Mouse (Mus musculus) ES-E14 (cell line): ENCODE measurements at regions not wholly inside any gene's neighbourhood (a gene's known extent, or its start where the extent isn't known, plus 50 kb on each side); places are given as distances from the start of the nearest gene placed in this dataset.
A peak's percentile ranks its signal among the peaks of the same experiment; 100 is the strongest.

Source experiments
- DNase-seq: peaks from one replicate; pipeline ENCODE4 v3.0.0-alpha.2; 2013; ENCODE audit warnings: low read depth, low spot score
- H3K27ac ChIP-seq: 2 replicates; pipeline ENCODE4 v1.5.1; 2012; ENCODE audit warnings: low read depth, mild to moderate bottlenecking, low read length, moderate library complexity, mixed read lengths; ENCODE audit not compliant: poor library complexity, insufficient read depth, severe bottlenecking
- H3K36me3 ChIP-seq: 2 replicates; pipeline ENCODE4 v1.6.1; 2012; ENCODE audit warnings: mild to moderate bottlenecking, low read length, moderate library complexity, mixed read lengths; ENCODE audit not compliant: control insufficient read depth, poor library complexity, insufficient read depth, severe bottlenecking
- H3K4me1 ChIP-seq, 2 experiments: fragments of 150-350 bp in 1 of 2; sonication (generic) in 1 of 2; 2 replicates each; pipeline ENCODE4 v1.6.1; 2012; ENCODE audit warnings: low read length in 2 of 2, mild to moderate bottlenecking in 1 of 2, mixed read lengths in 1 of 2; ENCODE audit not compliant: control insufficient read depth in 2 of 2, insufficient read depth in 2 of 2, poor library complexity in 1 of 2
- H3K4me3 ChIP-seq, 2 experiments: fragments of 150-350 bp in 1 of 2; sonication (generic) in 1 of 2; 2 replicates each; pipeline ENCODE4 v1.5.1; 2012; ENCODE audit warnings: low read length in 2 of 2, low read depth in 1 of 2, mild to moderate bottlenecking in 1 of 2, mixed read lengths in 1 of 2; ENCODE audit not compliant: insufficient read depth in 1 of 2, poor library complexity in 1 of 2, severe bottlenecking in 1 of 2
- H3K9ac ChIP-seq: 2 replicates; pipeline ENCODE4 v1.6.1; 2012; ENCODE audit warnings: low read depth, mild to moderate bottlenecking, low read length, mixed read lengths; ENCODE audit not compliant: poor library complexity, insufficient read depth, severe bottlenecking
- H3K9me3 ChIP-seq: fragments of 150-350 bp; sonication (generic); 2 replicates; pipeline ENCODE4 v1.6.1; 2012; ENCODE audit warnings: low read depth, mild to moderate bottlenecking, low read length; ENCODE audit not compliant: control insufficient read depth, insufficient read depth
- CHD2 ChIP-seq: IDR thresholded peaks from 2 replicates; pipeline ENCODE4 v1.6.1; 2014; ENCODE audit warnings: mild to moderate bottlenecking, low read depth, low read length, inconsistent platforms
- HCFC1 ChIP-seq: IDR thresholded peaks from 2 replicates; pipeline ENCODE4 v1.6.1; 2012; ENCODE audit warnings: low read length, inconsistent platforms, borderline replicate concordance; ENCODE audit not compliant: insufficient read depth
- MAFK ChIP-seq: IDR thresholded peaks from 2 replicates; pipeline ENCODE4 v1.6.1; 2014; ENCODE audit warnings: mild to moderate bottlenecking, low read depth, low read length, inconsistent platforms; ENCODE audit not compliant: insufficient read depth
- ZC3H11A ChIP-seq: IDR thresholded peaks from 2 replicates; pipeline ENCODE4 v1.6.1; 2012; ENCODE audit warnings: low read depth, mild to moderate bottlenecking, inconsistent platforms, low read length, borderline replicate concordance
- ZNF384 ChIP-seq: IDR thresholded peaks from 2 replicates; pipeline ENCODE4 v1.6.1; 2012; ENCODE audit warnings: low read depth, low read length, inconsistent platforms
- in situ Hi-C, 2 experiments: fragments of 600-800 bp; cut with MboI; formaldehyde crosslinking; loops; one replicate each; pipeline ENCODE4 v1.15.1; 2025; ENCODE audit warnings: low sequenced_read_pairs in 2 of 2, inconsistent platforms in 1 of 2; ENCODE audit not compliant: unreplicated experiment in 2 of 2

DNA sequence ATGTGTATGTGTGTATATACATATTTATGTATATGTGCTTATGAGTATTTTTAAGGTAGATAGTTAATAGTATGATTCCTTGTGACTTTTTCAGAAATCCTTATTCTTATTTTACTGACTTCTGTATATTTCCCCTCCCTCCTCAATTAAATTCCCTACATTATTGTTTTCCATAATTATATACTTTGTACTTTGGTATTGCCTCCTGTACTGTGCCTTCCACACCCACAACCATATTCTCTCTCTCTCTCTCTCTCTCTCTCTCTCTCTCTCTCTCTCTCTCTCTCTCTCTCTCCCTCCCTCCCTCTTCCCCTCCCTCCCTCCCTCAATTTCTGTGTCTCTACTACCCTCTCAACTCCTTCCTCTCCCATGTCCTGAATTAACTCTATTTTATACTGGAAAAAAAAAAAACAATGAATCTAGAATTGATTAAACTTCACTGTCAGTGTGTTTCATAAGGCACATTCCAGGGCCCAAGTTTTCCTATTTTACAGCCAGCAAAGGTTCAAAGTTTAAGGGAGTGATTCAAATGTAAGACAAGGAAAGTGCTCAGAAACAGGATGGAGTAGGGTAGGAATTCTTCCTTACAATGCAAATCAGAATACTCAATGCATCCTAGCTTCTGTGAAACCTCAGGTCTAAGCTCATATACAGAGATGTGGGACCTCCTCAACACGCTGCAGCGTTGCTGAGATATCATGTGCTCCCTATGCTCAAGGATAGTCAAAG lies 911.9 kb downstream of the Speer2 start:
- TF ChIP-seq HCFC1 (no peak), CHD2 (no peak), ZC3H11A (no peak), MAFK (no peak), ZNF384 (no peak)
- no peaks in the 10 kb centered on the region for H3K36me3 ChIP-seq
- H3K9ac ChIP-seq, result no peak overlapping the region
- H3K4me1 ChIP-seq, result no peaks in the 10 kb centered on the region
- DNase-seq, result no peak
- no peak overlapping the region for H3K27ac ChIP-seq
- H3K9me3 ChIP-seq, result no peaks in the 10 kb centered on the region
- H3K4me3 ChIP-seq, result no peak overlapping the region
- in situ Hi-C loops, result no loop called here

DNA sequence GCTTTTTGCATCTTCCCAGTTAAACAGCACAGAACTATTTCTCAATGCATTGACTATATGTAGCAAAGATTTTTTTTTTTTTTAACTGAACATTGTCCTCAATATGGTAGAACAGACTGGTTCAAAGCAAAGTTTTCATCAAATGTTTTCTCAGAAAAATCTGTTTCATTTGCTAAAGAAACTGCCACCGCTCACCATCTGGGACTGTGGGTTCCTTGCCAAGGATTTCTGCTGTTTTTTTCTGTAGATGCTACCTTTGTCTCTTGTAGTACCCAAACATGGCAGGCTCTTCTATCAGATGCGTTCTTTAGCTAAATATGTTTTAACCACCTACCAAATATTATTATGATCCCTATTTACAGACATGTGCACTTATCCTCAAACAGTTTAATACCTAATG lies 952.7 kb downstream of the Speer2 start:
- Histone ChIP-seq H3K27ac (no peak overlapping the region), H3K9ac (no peak overlapping the region), H3K4me1 (no peaks in the 10 kb centered on the region), H3K36me3 (no peaks in the 10 kb centered on the region), H3K4me3 (no peak overlapping the region), H3K9me3 (no peaks in the 10 kb centered on the region)
- TF ChIP-seq MAFK (no peak), HCFC1 (no peak), ZC3H11A (no peak), ZNF384 (no peak), CHD2 (no peak)
- in situ Hi-C loops, result no loop called here
- DNase-seq, result no peak

DNA sequence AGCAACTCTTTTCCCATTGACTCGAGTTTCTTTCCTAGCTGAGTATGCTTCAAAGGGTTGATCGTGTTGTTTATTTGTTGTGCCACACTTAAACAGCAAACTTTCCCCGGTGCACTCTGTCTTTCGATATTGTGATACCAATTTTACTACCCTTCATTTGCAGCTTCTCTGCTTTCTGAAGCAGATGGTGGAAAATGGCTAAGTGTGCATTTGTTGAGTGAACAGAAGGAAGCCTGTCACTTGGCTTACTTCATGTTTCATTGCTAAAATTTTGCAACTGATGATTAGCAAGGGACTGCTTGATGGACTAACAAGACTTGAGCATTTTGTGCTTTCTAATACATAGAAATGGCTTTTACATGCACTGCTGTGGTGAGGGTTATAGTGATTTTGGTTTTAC lies 965.4 kb downstream of the Speer2 start:
- Histone ChIP-seq H3K27ac (no peak overlapping the region), H3K9me3 (no peaks in the 10 kb centered on the region), H3K36me3 (no peaks in the 10 kb centered on the region), H3K4me3 (no peak overlapping the region; a peak in 1 of 4 replicates), H3K4me1 (no peaks in the 10 kb centered on the region), H3K9ac (no peak overlapping the region)
- in situ Hi-C loops, result no loop called here
- TF ChIP-seq HCFC1, result no peak
- peak; percentile 69; the same call in 1 of the 2 replicates for TF ChIP-seq ZNF384
- DNase-seq, result no peak

DNA sequence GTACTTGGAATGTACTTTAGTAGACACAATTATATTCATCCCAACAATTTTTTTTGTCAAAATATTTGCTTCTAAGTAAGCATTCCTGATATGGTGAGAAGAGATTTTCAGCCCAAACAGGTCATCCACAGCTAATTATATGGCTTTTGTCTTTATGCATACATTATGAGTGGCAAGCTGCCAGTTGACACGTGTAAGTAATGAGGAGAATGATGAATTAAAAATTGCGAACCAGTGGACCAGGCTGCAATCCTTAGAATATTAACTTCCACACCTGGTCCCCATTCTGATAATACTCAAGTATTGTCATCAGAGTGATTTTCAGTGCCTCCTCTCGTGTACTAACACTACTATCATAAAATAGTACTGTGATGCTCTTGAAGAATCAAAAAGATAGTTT lies 1014.8 kb downstream of the Speer2 start:
- DNase-seq, result no peak
- Histone ChIP-seq H3K4me1 (no peaks in the 10 kb centered on the region), H3K9ac (no peak overlapping the region), H3K36me3 (no peaks in the 10 kb centered on the region), H3K4me3 (no peak overlapping the region), H3K27ac (no peak overlapping the region), H3K9me3 (no peaks in the 10 kb centered on the region)
- TF ChIP-seq ZC3H11A (no peak), CHD2 (no peak), MAFK (no peak), HCFC1 (no peak), ZNF384 (no peak)
- in situ Hi-C loops, result no loop called here
